Mouse (Mus musculus): ENCODE data around the gene Rmdn3.

Gene Rmdn3

GRCm38 (mm10) chr2:119101552-119101951 is 55.3 kb downstream of the Rmdn3 start:
- DNase-seq (ENCODE audit: low spot score) = no peak

All from adipocyte (in vitro differentiated cells).